Mouse (Mus musculus): Measurements from ENCODE around the gene Hoxc12.

The Hoxc12 gene

GRCm38 (mm10) chr15:102980912-102981311 is 44.4 kb downstream of the Hoxc12 start:
- no peak for DNase-seq (ENCODE audit: low spot score)

- DNase-seq (ENCODE audit: low spot score), result no peak
Measured at GRCm38 (mm10) chr15:102981379-102982288, 45.1 kb downstream of the Hoxc12 start.

GRCm38 (mm10) chr15:102983716-102984115 is 47.2 kb downstream of the Hoxc12 start:
- no peak for DNase-seq (ENCODE audit: low spot score)

- DNase-seq (ENCODE audit: low spot score), result no peak
Measured at GRCm38 (mm10) chr15:102984521-102984920, 48.0 kb downstream of the Hoxc12 start.

GRCm38 (mm10) chr15:102984925-102985324 is 48.4 kb downstream of the Hoxc12 start:
- DNase-seq (ENCODE audit: low spot score), result no peak

GRCm38 (mm10) chr15:102987124-102987833 is 50.7 kb downstream of the Hoxc12 start:
- peak; percentile 99 for DNase-seq (ENCODE audit: low spot score)

- no peak for DNase-seq (ENCODE audit: low spot score)
Measured at GRCm38 (mm10) chr15:102988078-102988477, 51.5 kb downstream of the Hoxc12 start.
